Mouse (Mus musculus) lung, embryonic 14.5 days (tissue): ENCODE data around the gene Hoxc5. TPM values are rescaled to one million over a fixed set of nuclear protein-coding genes. Genes with fewer than 3 reads are reported as not detected.
A peak's percentile ranks its signal among the peaks of the same experiment; 100 is the strongest.

ENCODE experiments used
- ATAC-seq: fragments of 200-750 bp; cut with Nextera tagmentation; 2 replicates; pipeline ENCODE4 v1.8.0; 2017; ENCODE audit warnings: mild to moderate bottlenecking, moderate TSS enrichment, moderate library complexity; ENCODE audit not compliant: insufficient read depth
- DNase-seq: peaks from one replicate; pipeline ENCODE4 v3.0.0-alpha.2; 2015
- H3K27ac ChIP-seq: fragments of 300-500 bp; sonication (generic); 2 replicates; pipeline ENCODE4 v1.5.1; 2014; ENCODE audit warnings: low read depth, mild to moderate bottlenecking, moderate library complexity
- H3K27me3 ChIP-seq: fragments of 300-500 bp; sonication (generic); 2 replicates; pipeline ENCODE4 v1.6.1; 2014; ENCODE audit warnings: low read length, control low read depth; ENCODE audit not compliant: insufficient read depth
- H3K36me3 ChIP-seq: fragments of 300-500 bp; sonication (generic); 2 replicates; pipeline ENCODE4 v1.6.1; 2014; ENCODE audit warnings: control low read depth; ENCODE audit not compliant: insufficient read depth
- H3K4me1 ChIP-seq: fragments of 300-500 bp; sonication (generic); 2 replicates; pipeline ENCODE4 v1.6.1; 2014; ENCODE audit warnings: antibody characterized with exemption, control low read depth; ENCODE audit not compliant: insufficient read depth
- H3K4me2 ChIP-seq: fragments of 300-500 bp; sonication (generic); 2 replicates; pipeline ENCODE4 v1.6.1; 2014; ENCODE audit warnings: mild to moderate bottlenecking
- H3K4me3 ChIP-seq: fragments of 300-500 bp; sonication (generic); 2 replicates; pipeline ENCODE4 v1.5.1; 2014; ENCODE audit warnings: low read depth, low read length
- H3K9ac ChIP-seq: fragments of 300-500 bp; sonication (generic); 2 replicates; pipeline ENCODE4 v1.6.1; 2014
- H3K9me3 ChIP-seq: fragments of 300-500 bp; sonication (generic); 2 replicates; pipeline ENCODE4 v1.6.1; 2016; ENCODE audit warnings: low read depth, low read length, control low read depth
- CTCF ChIP-seq: IDR thresholded peaks from 2 replicates; pipeline ENCODE4 v1.5.1; 2016; ENCODE audit warnings: antibody characterized with exemption, low read depth
- WGBS: fragments of 180-500 bp; shearing (Covaris S2); extraction: QIAGEN DNeasy Blood & Tissue Kit; methylation state at CpG from one replicate; pipeline ENCODE4 v1.1.7; 2014; 5-methylcytosine and 5-hydroxymethylcytosine counted together
- polyA plus RNA-seq: library from polyadenylated mRNA; unstranded; fragments of >200 nt; fragmentation: Nextera tagmentation; extraction: Ambion mirVana; gene quantifications from 2 replicates; pipeline ENCODE4 v1.2.1, GENCODE M21; 2014

Gene Hoxc5
- polyA plus RNA-seq, 1 experiment from 2014 or later: 0.62 TPM

GRCm38 (mm10) chr15:103010112-103010846 lies 43.0 kb downstream of the Hoxc5 start:
- WGBS: 5% methylated on average over 31 of the region's 31 CpGs
- TF ChIP-seq CTCF: no peak
- H3K4me1 ChIP-seq: no peaks in the 10 kb centered on the region
- H3K4me3 ChIP-seq: peak overlapping the region; percentile 5; the same call in 1 of the 2 replicates
- no peaks in the 10 kb centered on the region for H3K9me3 ChIP-seq
- peak overlapping the region; percentile 20; the same call in 1 of the 2 replicates for H3K4me2 ChIP-seq
- DNase-seq (no peak), ATAC-seq (no peak)
- no peaks in the 10 kb centered on the region for H3K36me3 ChIP-seq
- H3K9ac ChIP-seq: 0 out of 2 replicates have a peak overlapping the region, but pooled peaks have one; percentile 3
- no peak overlapping the region for H3K27ac ChIP-seq
- H3K27me3 ChIP-seq: peaks cover 99% of the 10 kb centered on the region

GRCm38 (mm10) chr15:103010847-103011555 lies 43.8 kb downstream of the Hoxc5 start:
- Histone ChIP-seq H3K9me3 (no peaks in the 10 kb centered on the region), H3K4me3 (no peak overlapping the region), H3K27ac (no peak overlapping the region), H3K36me3 (no peaks in the 10 kb centered on the region), H3K27me3 (peaks cover 99% of the 10 kb centered on the region), H3K4me2 (peak overlapping the region; percentile 20; the same call in 1 of the 2 replicates), H3K4me1 (no peaks in the 10 kb centered on the region), H3K9ac (no peak overlapping the region)
- DNase-seq: no peak
- WGBS: 7% methylated on average over 28 of the region's 28 CpGs
- ATAC-seq: no peak
- no peak for TF ChIP-seq CTCF

GRCm38 (mm10) chr15:103011928-103012486 lies 44.8 kb downstream of the Hoxc5 start:
- ATAC-seq: no peak
- Histone ChIP-seq H3K4me2 (no peak overlapping the region), H3K36me3 (no peaks in the 10 kb centered on the region), H3K9ac (no peak overlapping the region), H3K27me3 (peaks cover 99% of the 10 kb centered on the region), H3K9me3 (no peaks in the 10 kb centered on the region), H3K4me1 (no peaks in the 10 kb centered on the region), H3K27ac (no peak overlapping the region), H3K4me3 (no peak overlapping the region)
- TF ChIP-seq CTCF: no peak
- WGBS: 8% methylated on average over 26 of the region's 26 CpGs
- DNase-seq: peak; percentile 35

DNA sequence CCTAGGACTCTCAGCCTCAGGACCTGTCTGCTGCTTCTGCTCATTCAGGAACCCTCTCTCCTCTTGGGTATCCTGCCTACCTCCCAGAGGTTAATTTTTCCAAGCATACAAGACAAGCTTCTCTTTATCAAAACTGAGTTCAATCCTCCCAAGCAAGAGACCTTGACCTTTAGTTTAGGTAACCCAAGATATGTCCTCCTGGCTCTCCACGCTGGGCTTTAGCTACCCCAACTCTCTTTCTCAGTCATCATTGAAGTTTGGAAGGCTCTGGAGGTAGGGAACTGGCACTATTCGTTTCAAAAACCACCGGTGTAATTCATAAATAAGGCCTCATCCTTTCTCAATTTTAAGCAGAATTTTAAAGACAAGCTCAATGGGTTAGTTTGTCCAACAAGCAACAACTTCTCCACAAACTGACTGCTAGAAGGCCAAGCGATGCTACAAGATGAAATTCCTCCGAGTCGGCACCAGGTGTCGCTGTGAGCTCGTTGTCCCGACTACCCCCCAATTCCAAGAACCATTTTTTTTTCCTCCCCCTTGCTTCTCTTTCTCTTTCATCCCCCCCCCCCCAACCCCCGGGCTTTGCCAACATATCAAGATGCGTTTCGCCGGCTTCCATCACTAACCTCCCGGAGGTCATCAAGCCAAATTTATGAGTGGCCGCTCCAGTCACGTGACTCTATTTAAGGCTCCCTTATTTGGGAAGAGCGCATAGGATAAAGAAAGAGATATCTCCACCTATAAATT lies 46.2 kb downstream of the Hoxc5 start:
- TF ChIP-seq CTCF: peak; percentile 80
- ATAC-seq (no peak; the same call in 1 of the 2 replicates), DNase-seq (peak; percentile 76)
- Histone ChIP-seq H3K4me3 (peak overlapping the region; percentile 32), H3K27me3 (peaks cover 97% of the 10 kb centered on the region), H3K9ac (no peak overlapping the region), H3K9me3 (no peaks in the 10 kb centered on the region), H3K27ac (no peak overlapping the region), H3K4me1 (no peaks in the 10 kb centered on the region), H3K4me2 (peak overlapping the region; percentile 62), H3K36me3 (no peaks in the 10 kb centered on the region)
- 5% methylated on average over 17 of the region's 17 CpGs for WGBS

- DNase-seq: peak; percentile 57
- under 1% methylated on average over 55 of the region's 57 CpGs for WGBS
- Histone ChIP-seq H3K27ac (peak overlapping the region; percentile 10; the same call in 1 of the 2 replicates), H3K9ac (peak overlapping the region; percentile 36), H3K27me3 (peaks cover 97% of the 10 kb centered on the region), H3K4me3 (peak overlapping the region; percentile 32), H3K4me2 (peak overlapping the region; percentile 62), H3K36me3 (no peaks in the 10 kb centered on the region), H3K9me3 (no peaks in the 10 kb centered on the region), H3K4me1 (no peaks in the 10 kb centered on the region)
- ATAC-seq: peak; percentile 61
- TF ChIP-seq CTCF: no peak
These were observed 47.1 kb downstream of the Hoxc5 start for GRCm38 (mm10) chr15:103014166-103015008.

DNA sequence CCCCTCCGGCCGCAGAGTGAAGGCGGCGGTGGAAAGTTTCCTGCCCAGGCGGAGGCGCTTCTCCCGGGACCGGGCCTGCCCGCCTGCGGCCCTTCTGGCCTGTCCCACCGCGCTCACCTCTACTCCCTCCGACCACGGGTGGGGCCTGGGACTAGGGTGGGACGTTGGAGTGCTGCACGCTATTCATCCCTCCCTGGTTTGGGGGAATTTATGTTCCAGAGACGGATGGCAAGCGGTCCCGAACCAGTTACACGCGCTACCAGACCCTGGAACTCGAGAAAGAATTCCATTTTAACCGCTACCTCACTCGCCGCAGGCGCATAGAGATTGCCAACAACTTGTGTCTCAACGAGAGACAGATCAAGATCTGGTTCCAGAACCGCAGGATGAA lies 47.8 kb downstream of the Hoxc5 start:
- H3K4me2 ChIP-seq: peak overlapping the region; percentile 62
- H3K4me1 ChIP-seq: no peaks in the 10 kb centered on the region
- 4% methylated on average over 28 of the region's 28 CpGs for WGBS
- TF ChIP-seq CTCF: no peak
- H3K36me3 ChIP-seq: no peaks in the 10 kb centered on the region
- DNase-seq: no peak
- no peaks in the 10 kb centered on the region for H3K9me3 ChIP-seq
- no peak for ATAC-seq
- H3K27me3 ChIP-seq: peaks cover 97% of the 10 kb centered on the region
- no peak overlapping the region for H3K27ac ChIP-seq
- peak overlapping the region; percentile 32 for H3K4me3 ChIP-seq
- peak overlapping the region; percentile 36; the same call in 1 of the 2 replicates for H3K9ac ChIP-seq
